Mouse (Mus musculus): ENCODE results near the gene Zfp652. TPM values are rescaled to one million over a fixed set of nuclear protein-coding genes. Genes with fewer than 3 reads are reported as not detected.
A peak's percentile ranks its signal among the peaks of the same experiment; 100 is the strongest.

The Zfp652 gene
- total and polyA plus RNA-seq, 3 experiments = 3.0 to 9.8 (median 6.2) TPM

DNA sequence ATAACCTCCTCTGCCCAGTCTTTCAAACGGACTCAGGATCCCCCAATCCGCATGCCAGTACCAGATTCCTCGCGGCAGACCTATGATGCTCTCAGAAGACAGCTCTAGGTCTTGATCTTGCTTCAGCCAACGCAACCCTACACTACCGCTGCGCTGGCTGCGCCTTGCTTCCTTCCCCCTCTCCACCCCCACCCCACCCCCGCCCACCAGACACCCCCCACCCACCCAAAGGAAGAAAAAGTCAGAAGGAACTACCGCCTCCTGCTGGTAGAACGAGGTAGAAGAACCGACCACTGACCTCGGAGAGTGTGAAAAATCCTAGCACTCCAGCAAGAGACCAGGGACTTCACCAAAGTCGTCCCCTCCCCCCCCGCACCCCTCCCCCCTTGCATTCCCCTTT is 119.2 kb downstream of the Zfp652 start:
- 0 out of 2 replicates have a peak, but pooled peaks cover 2% of the 10 kb centered on the region for H3K79me2 ChIP-seq (replicated peaks; ENCODE audit: control insufficient read depth, extremely low read depth, insufficient read depth, poor library complexity, severe bottlenecking)
- H3K9me3 ChIP-seq (replicated peaks; ENCODE audit: low read length) = peaks cover 13% of the 10 kb centered on the region
- peaks cover 28 to 72% of the 10 kb centered on the region in 2 experiments for H3K4me1 ChIP-seq (ENCODE audit: control insufficient read depth in 1 of 2, insufficient read depth in 2 of 2)
- no peak for DNase-seq (ENCODE audit: extremely low read depth)
- TF ChIP-seq ZNF384 (IDR thresholded peaks at IDR 0.05; ENCODE audit: low read depth, low read length) (no peak), CTCF (conservative IDR thresholded peaks at IDR 0.05 in 1 of 2, IDR thresholded peaks at IDR 0.05 in 1 of 2; ENCODE audit: low read depth in 2 of 2, low read length in 2 of 2) (0 out of 4 replicates have a peak, but pooled peaks of 1 of the 2 experiments have one; percentile 5), SMC3 (IDR thresholded peaks at IDR 0.05; ENCODE audit: low read depth, low read length) (no peak), NELFE (IDR thresholded peaks at IDR 0.05; ENCODE audit: low read depth, low read length) (no peak)
- H3K27ac ChIP-seq (ENCODE audit: insufficient read depth, low read depth) = no peak overlapping the region
- in situ Hi-C loops (cut with MboI; ENCODE audit: low pct_ligation_motif_present, low pct_unique_long_range_greater_than_20kb, low sequenced_read_pairs) = loop anchor here (5.0 kb wide), 1 partner anchor 36 kb away; no protein-coding TSS in a partner anchor
- dilution Hi-C loops (cut with MboI; ENCODE audit: extremely low pct_ligation_motif_present, extremely low pct_unique_long_range_greater_than_20kb, low sequenced_read_pairs) = no loop called here
- H3K36me3 ChIP-seq (replicated peaks in 1 of 2; ENCODE audit: control insufficient read depth in 1 of 2, insufficient read depth in 1 of 2, low read length in 1 of 2) = peaks cover 43 to 63% of the 10 kb centered on the region in 2 experiments
- no peak overlapping the region for H3K4me3 ChIP-seq (replicated peaks in 1 of 3; ENCODE audit: low read depth in 2 of 3, low read length in 2 of 3, poor library complexity in 1 of 3)
- H3K4me2 ChIP-seq (ENCODE audit: insufficient read depth, low read depth, poor library complexity, severe bottlenecking) = no peak overlapping the region
- no peak overlapping the region for H3K9ac ChIP-seq (ENCODE audit: insufficient read depth, low read depth)
- peaks cover 7% of the 10 kb centered on the region for H3K27me3 ChIP-seq (replicated peaks)

DNA sequence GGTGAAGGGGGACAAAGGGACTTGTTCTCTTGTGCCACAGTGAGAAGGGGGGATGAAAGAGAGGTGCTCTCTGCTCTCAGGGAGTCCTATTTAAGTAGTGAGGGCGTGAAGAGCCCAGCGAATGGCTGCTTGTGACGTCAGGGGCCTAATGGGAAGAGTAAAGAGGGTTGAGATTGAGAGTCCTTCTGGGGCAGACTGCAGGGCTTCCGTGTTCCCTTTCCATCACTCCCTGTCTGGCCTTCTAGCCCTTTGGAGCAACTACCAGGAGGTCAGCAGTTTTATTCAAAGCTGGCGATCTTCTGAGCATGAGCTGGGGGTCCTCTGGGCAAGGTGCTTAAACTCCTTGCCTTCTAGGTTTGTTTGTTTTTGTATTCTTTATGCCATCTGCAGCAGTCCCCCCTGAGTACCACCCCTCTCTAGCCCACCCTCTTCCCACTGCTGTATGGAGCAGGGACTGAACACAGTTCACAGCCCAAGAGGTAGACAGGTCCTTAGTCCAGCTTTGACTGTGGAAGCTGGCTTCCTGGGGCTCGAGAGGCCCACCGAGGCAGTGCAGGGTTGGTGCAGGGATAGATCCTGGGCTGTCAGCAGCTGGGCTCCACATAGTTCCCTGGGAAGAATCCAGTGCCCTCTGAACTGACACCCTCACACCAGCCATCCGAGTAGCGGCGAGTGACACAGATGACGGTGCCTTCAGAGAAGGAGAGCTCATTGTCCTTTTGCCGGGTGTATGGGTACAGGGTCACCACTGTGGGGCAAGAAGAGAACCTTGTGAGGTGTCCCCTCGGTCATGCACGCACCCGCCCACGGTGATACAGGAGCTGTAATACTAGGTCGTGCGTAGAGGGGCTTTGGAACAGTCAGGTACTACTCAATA is 119.9 kb downstream of the Zfp652 start:
- no peak for DNase-seq (ENCODE audit: extremely low read depth)
- Histone ChIP-seq H3K4me3 (replicated peaks in 1 of 3; ENCODE audit: low read depth in 2 of 3, low read length in 2 of 3, poor library complexity in 1 of 3) (no peak overlapping the region), H3K9me3 (replicated peaks; ENCODE audit: low read length) (peaks cover 13% of the 10 kb centered on the region), H3K36me3 (replicated peaks in 1 of 2; ENCODE audit: control insufficient read depth in 1 of 2, insufficient read depth in 1 of 2, low read length in 1 of 2) (peaks cover 50 to 70% of the 10 kb centered on the region in 2 experiments), H3K27ac (ENCODE audit: insufficient read depth, low read depth) (no peak overlapping the region), H3K79me2 (replicated peaks; ENCODE audit: control insufficient read depth, extremely low read depth, insufficient read depth, poor library complexity, severe bottlenecking) (peaks cover 9% of the 10 kb centered on the region), H3K27me3 (replicated peaks) (peaks cover under 1% of the 10 kb centered on the region), H3K9ac (ENCODE audit: insufficient read depth, low read depth) (no peak overlapping the region), H3K4me2 (ENCODE audit: insufficient read depth, low read depth, poor library complexity, severe bottlenecking) (no peak overlapping the region), H3K4me1 (ENCODE audit: control insufficient read depth in 1 of 2, insufficient read depth in 2 of 2) (peaks cover 35 to 75% of the 10 kb centered on the region in 2 experiments)
- in situ Hi-C loops (cut with MboI; ENCODE audit: low pct_ligation_motif_present, low pct_unique_long_range_greater_than_20kb, low sequenced_read_pairs) (loop anchor here (5.0 kb wide), 1 partner anchor 35 kb away; no protein-coding TSS in a partner anchor), dilution Hi-C loops (cut with MboI; ENCODE audit: extremely low pct_ligation_motif_present, extremely low pct_unique_long_range_greater_than_20kb, low sequenced_read_pairs) (no loop called here)
- TF ChIP-seq KAT2A (IDR thresholded peaks at IDR 0.05; ENCODE audit: insufficient replicate concordance, low read length) = no peak
- no peak for TF ChIP-seq HCFC1 (IDR thresholded peaks at IDR 0.05; ENCODE audit: low read depth, low read length)
- TF ChIP-seq ELF1 (IDR thresholded peaks at IDR 0.05; ENCODE audit: low read depth, low read length) = no peak
- no peak for TF ChIP-seq RAD21 (IDR thresholded peaks at IDR 0.05; ENCODE audit: low read depth, low read length)
- no peak for TF ChIP-seq NRF1 (IDR thresholded peaks at IDR 0.05; ENCODE audit: low read depth, low read length)
- no peak for TF ChIP-seq CHD2 (IDR thresholded peaks at IDR 0.05; ENCODE audit: low read length)
- TF ChIP-seq USF2 (conservative IDR thresholded peaks at IDR 0.05; ENCODE audit: low read depth, low read length) = no peak
- no peak for TF ChIP-seq USF1 (IDR thresholded peaks at IDR 0.05; ENCODE audit: low read depth, low read length)
- TF ChIP-seq IRF4 (IDR thresholded peaks at IDR 0.05; ENCODE audit: low read depth, low read length) = no peak
- no peak for TF ChIP-seq ETS1 (conservative IDR thresholded peaks at IDR 0.05; ENCODE audit: low read depth, low read length)
- no peak for TF ChIP-seq POLR2AphosphoS2 (IDR thresholded peaks at IDR 0.05; ENCODE audit: low read depth, low read length)
- TF ChIP-seq CHD1 (IDR thresholded peaks at IDR 0.05; ENCODE audit: low read depth, low read length) = no peak
- no peak for TF ChIP-seq MYC (IDR thresholded peaks at IDR 0.05; ENCODE audit: low read depth, low read length)
- no peak for TF ChIP-seq CTCF (conservative IDR thresholded peaks at IDR 0.05 in 1 of 2, IDR thresholded peaks at IDR 0.05 in 1 of 2; ENCODE audit: low read depth in 2 of 2, low read length in 2 of 2)

All from CH12.LX (cell line).